Mouse (Mus musculus) megakaryocyte, embryonic 14.5 days (primary cell): ENCODE data around the gene Asb18. TPM values are rescaled to one million over a fixed set of nuclear protein-coding genes. Genes with fewer than 3 reads are reported as not detected.

Source experiments
- H3K27me3 ChIP-seq: replicated peaks from 2 replicates; pipeline ENCODE3; 2012; ENCODE audit warnings: inconsistent platforms
- H3K36me3 ChIP-seq: replicated peaks from 2 replicates; pipeline ENCODE3; 2012; ENCODE audit warnings: low read length, inconsistent platforms, mixed read lengths
- H3K4me1 ChIP-seq: 2 replicates; pipeline ENCODE4 v1.6.1; 2012; ENCODE audit warnings: inconsistent platforms
- H3K4me3 ChIP-seq: replicated peaks from 2 replicates; pipeline ENCODE3; 2012; ENCODE audit warnings: moderate library complexity, mild to moderate bottlenecking, inconsistent platforms
- H3K9me3 ChIP-seq: 2 replicates; pipeline ENCODE4 v1.6.1; 2012; ENCODE audit warnings: inconsistent platforms
- FLI1 ChIP-seq: IDR thresholded peaks from 2 replicates; pipeline ENCODE4 v1.6.1; 2012; ENCODE audit warnings: low read length, inconsistent platforms, mixed read lengths
- GATA1 ChIP-seq: IDR thresholded peaks from 3 replicates; pipeline ENCODE4 v1.6.1; 2012; ENCODE audit warnings: mixed read lengths, low read length, inconsistent platforms, borderline replicate concordance
- polyA plus RNA-seq: library from polyadenylated mRNA; stranded (reverse); fragments of >175 nt; gene quantifications from 2 replicates; pipeline ENCODE4 v1.2.3, GENCODE M21; 2012; ENCODE audit warnings: low replicate concordance; ENCODE audit not compliant: insufficient read depth

The Asb18 gene
- not detected in 2 replicates for polyA plus RNA-seq

- Histone ChIP-seq H3K9me3 (peaks cover 12% of the 10 kb centered on the region; the same call in 1 of the 2 replicates), H3K4me3 (no peak within 1 kb of the TSS), H3K4me1 (no peaks in the 10 kb centered on the region), H3K27me3 (no peaks in the 10 kb centered on the region), H3K36me3 (no peaks in the 10 kb centered on the region)
- TF ChIP-seq GATA1 (no peak), FLI1 (no peak)
These were observed at the start of gene Asb18 for GRCm38 (mm10) chr1:90014446-90014845. Gene Asb18, minus strand, starts transcription at chr1:90014666.

DNA sequence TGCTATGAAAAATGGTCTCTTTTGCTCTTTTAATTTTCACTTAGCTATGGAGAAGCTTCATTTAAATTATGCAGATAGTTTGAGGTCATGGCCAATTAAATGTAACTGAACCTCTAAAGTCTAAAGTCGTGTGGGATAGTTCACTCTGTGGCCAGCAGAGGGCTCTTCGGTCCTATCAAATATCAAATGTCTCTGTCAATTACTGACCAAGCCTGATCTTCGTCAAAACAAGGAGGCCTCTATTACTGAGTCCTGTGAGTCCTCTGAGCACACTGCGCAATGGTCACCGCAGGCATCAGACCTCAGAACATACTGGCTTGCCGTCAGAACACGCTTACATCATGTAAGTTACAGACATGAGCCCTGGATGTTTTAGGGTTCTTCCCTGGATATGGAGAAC is 46.1 kb upstream of the Asb18 start:
- Histone ChIP-seq H3K27me3 (peaks cover 18% of the 10 kb centered on the region), H3K4me3 (no peak overlapping the region), H3K9me3 (peaks cover 15% of the 10 kb centered on the region), H3K4me1 (no peaks in the 10 kb centered on the region), H3K36me3 (no peaks in the 10 kb centered on the region)
- TF ChIP-seq FLI1 (no peak), GATA1 (no peak)

- Histone ChIP-seq H3K4me3 (no peak overlapping the region), H3K36me3 (no peaks in the 10 kb centered on the region), H3K27me3 (peaks cover 19% of the 10 kb centered on the region), H3K4me1 (no peaks in the 10 kb centered on the region), H3K9me3 (peaks cover 15% of the 10 kb centered on the region)
- TF ChIP-seq GATA1 = no peak
- no peak for TF ChIP-seq FLI1
These were observed 45.6 kb upstream of the Asb18 start for GRCm38 (mm10) chr1:90060054-90060453.

DNA sequence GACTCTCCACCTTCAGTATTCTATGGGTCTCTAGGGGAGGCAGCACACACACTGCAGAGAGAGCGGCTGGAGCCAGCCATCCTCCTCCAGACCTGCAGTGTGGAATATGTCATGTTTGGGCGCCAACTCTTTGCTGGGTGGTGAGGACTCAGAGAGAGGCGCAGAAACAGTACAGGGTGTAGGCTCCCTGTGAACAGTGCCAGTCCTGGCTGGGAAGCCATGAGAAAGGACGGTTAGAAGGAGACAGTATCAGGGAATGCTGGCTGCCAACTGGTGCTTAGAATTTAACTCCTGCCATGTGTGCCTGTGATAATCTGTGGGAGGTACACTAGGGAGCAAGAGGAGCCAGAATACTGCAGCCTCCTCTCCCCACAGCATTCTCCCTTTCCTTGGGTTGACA is 40.5 kb upstream of the Asb18 start:
- TF ChIP-seq GATA1 = no peak
- TF ChIP-seq FLI1 = no peak
- peaks cover 28% of the 10 kb centered on the region for H3K27me3 ChIP-seq
- no peaks in the 10 kb centered on the region for H3K36me3 ChIP-seq
- H3K4me1 ChIP-seq = peaks cover 4% of the 10 kb centered on the region; the same call in 1 of the 2 replicates
- H3K4me3 ChIP-seq = no peak overlapping the region
- H3K9me3 ChIP-seq = peaks cover 17% of the 10 kb centered on the region

DNA sequence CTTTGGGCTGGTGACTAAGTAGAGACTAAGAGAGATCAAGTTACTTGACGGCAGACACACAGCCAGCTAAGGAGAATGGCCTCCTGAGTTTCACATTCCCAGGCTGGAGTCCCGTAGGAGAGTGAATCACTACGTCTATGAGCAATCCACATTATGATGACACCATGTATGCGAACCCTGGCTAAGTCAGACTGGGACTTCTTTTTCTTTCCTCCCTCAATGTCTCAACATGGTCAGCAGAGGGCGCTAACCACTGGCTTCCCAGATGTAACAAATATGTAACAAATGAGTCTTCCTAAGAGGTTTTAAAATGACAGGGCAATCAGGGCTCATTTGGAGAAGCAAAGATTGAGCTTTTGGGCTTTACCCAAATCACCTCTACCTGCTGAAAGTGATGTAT is 36.9 kb upstream of the Asb18 start:
- TF ChIP-seq GATA1 = no peak
- no peak for TF ChIP-seq FLI1
- no peak overlapping the region for H3K4me3 ChIP-seq
- 0 out of 2 replicates have a peak, but pooled peaks cover 2% of the 10 kb centered on the region for H3K9me3 ChIP-seq
- peaks cover 5% of the 10 kb centered on the region; the same call in 1 of the 2 replicates for H3K4me1 ChIP-seq
- H3K36me3 ChIP-seq = no peaks in the 10 kb centered on the region
- peaks cover 40% of the 10 kb centered on the region for H3K27me3 ChIP-seq

- 0 out of 2 replicates have a peak, but pooled peaks cover 2% of the 10 kb centered on the region for H3K9me3 ChIP-seq
- no peak overlapping the region for H3K4me3 ChIP-seq
- H3K36me3 ChIP-seq = no peaks in the 10 kb centered on the region
- peaks cover 5% of the 10 kb centered on the region; the same call in 1 of the 2 replicates for H3K4me1 ChIP-seq
- no peak for TF ChIP-seq FLI1
- TF ChIP-seq GATA1 = no peak
- H3K27me3 ChIP-seq = peaks cover 40% of the 10 kb centered on the region
These were observed 35.7 kb upstream of the Asb18 start for GRCm38 (mm10) chr1:90050046-90050739.

DNA sequence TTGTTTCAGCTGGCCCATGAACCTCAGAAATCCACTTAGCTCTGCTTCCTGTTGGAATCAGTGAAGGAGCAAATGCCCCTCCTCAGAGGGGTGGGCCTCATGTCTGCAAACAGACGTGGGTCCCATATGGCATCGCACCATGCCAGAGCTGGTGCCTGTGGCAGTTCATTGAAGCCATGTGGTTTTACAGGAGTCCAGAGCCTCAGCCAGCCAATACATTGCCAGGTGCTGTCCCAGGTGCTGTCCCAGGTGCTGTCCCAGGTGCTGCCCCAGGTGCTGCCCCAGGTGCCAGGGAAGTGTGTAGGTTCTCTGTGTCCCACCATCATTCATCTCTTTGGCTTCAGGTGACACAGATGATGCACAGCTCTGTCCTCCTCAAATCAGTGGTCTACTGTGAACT is 13.8 kb upstream of the Asb18 start:
- Histone ChIP-seq H3K27me3 (peaks cover 9% of the 10 kb centered on the region), H3K9me3 (no peaks in the 10 kb centered on the region), H3K36me3 (no peaks in the 10 kb centered on the region), H3K4me3 (no peak overlapping the region), H3K4me1 (peaks cover 7% of the 10 kb centered on the region)
- TF ChIP-seq FLI1 (no peak), GATA1 (no peak)

- H3K4me1 ChIP-seq = peaks cover 7% of the 10 kb centered on the region
- no peaks in the 10 kb centered on the region for H3K9me3 ChIP-seq
- peaks cover 9% of the 10 kb centered on the region for H3K27me3 ChIP-seq
- H3K4me3 ChIP-seq = no peak overlapping the region
- H3K36me3 ChIP-seq = no peaks in the 10 kb centered on the region
- TF ChIP-seq FLI1 = no peak
- TF ChIP-seq GATA1 = no peak
These were observed 12.5 kb upstream of the Asb18 start for GRCm38 (mm10) chr1:90026945-90027344.

- H3K27me3 ChIP-seq = peaks cover 5% of the 10 kb centered on the region
- no peaks in the 10 kb centered on the region for H3K36me3 ChIP-seq
- no peak overlapping the region for H3K4me3 ChIP-seq
- no peaks in the 10 kb centered on the region for H3K4me1 ChIP-seq
- no peak for TF ChIP-seq GATA1
- no peak for TF ChIP-seq FLI1
- H3K9me3 ChIP-seq = no peaks in the 10 kb centered on the region
These were observed 5.9 kb upstream of the Asb18 start for GRCm38 (mm10) chr1:90020336-90020735.

- H3K36me3 ChIP-seq = no peaks in the 10 kb centered on the region
- no peaks in the 10 kb centered on the region for H3K4me1 ChIP-seq
- peaks cover 10% of the 10 kb centered on the region; the same call in 1 of the 2 replicates for H3K9me3 ChIP-seq
- peaks cover 2% of the 10 kb centered on the region for H3K27me3 ChIP-seq
- H3K4me3 ChIP-seq = no peak overlapping the region
- TF ChIP-seq GATA1 (no peak), FLI1 (no peak)
These were observed 3.6 kb upstream of the Asb18 start for GRCm38 (mm10) chr1:90018071-90018470.
